Mouse (Mus musculus): ENCODE measurements around the gene Erc2.

Erc2 gene

DNA sequence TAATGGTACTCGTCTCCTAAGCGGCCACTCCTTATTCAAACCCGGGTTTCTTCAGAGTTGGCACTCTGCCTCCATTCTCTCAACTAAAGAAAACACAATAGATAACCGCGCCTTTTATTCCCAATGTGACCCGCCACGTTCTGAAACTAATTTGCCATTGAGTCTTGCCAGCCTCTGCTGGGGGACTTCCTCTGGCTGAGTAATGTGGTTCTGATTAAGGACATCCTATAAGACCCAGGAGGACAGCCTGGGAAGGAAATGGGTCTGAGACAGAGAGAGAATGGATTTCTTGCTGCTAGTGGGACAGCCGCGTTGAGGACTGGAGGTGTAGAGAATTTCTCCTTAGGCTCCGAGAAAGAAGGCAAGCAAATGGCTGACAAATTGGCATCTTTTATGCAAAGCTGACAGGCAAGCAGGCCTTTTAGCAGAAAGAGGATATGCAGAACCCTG is 753.4 kb downstream of the Erc2 start:
- DNase-seq (ENCODE audit: low read depth, low spot score) = no peak

DNA sequence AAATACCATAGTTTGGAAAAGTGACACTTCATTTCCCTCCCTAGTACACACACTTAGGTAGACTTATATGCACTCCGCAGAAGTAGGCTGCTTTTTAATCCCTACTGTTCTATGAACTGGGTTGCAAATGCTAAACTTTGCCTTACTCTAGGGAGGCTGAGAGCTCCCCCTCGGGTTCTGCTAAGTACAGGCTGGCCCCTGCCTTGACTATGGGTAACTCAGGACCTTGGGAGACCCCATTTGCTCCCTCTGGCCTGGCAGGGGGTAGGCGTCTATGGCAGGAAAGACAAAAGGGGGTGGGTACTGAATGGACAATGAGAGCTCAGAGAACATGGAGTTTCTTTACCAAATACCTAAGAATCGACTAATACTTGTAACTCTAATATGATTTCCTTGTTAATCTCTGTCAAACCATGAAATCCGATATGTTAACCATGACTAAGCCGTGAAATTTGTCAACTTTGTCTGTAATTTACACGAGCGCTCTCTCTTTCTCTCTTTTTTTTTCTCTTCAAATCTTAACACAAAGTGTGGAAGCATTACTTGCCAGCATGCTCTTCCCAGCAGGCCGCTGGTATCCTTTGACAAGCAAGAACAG is 754.1 kb downstream of the Erc2 start:
- DNase-seq (ENCODE audit: low read depth, low spot score) = no peak

DNA sequence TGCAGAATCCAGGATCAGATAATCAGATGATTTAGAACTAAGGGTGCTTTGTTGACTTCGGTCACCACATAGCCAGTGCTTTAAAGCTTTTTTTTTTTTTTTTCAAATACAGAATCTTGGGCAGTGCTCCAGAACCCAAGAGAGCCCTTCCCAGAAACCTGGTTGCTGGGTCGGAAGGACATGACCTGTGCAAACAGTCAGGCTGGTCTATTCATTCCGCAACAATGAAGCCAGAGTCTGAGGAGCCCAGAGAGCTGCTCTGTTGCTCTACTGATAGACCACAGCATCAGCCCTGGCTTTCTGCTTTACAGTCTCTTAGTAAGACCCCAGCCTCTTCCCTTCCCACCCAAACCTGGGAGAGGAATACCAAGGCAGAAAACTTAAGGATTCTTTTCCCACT is 755.3 kb downstream of the Erc2 start:
- DNase-seq (ENCODE audit: low read depth, low spot score) = no peak

GRCm38 (mm10) chr14:28380129-28380528 is 757.9 kb downstream of the Erc2 start:
- no peak for DNase-seq (ENCODE audit: low read depth, low spot score)

DNA sequence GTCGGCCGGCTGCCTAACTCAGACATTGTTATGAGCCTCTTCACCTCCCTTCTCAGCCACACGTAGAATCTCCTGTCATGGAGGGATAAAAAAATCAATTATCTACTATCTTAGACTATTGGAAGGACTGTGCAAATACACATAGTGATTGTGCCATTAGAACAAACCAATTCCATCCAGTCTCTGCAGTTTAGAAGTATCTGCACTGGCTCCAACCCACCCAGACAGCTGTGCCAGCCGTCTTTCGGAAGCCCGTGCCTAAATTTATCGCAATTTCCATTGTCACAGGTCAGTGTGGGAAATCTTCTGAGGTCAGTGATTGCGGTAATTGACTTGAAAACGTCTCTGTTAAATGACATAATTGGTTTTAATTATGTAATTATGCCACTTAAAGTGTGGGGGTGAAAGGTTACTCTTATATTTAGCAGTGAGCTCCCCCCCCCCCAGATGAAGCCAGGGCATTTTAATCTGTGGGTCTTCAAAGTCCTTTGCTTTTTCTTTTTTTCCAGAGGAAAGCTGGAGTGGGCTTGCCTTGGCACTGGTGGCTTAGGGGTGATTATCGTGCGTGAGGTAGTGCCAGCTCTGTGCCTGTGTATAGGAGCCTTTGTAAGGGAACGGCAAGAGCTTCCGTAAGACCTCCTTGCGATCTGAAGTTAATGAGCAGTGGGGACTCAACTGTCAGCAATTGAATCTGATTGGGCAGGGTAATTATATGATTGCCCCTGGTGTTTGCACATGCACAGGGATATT is 759.7 kb downstream of the Erc2 start:
- peak; percentile 4 for DNase-seq (ENCODE audit: low read depth, low spot score)

DNA sequence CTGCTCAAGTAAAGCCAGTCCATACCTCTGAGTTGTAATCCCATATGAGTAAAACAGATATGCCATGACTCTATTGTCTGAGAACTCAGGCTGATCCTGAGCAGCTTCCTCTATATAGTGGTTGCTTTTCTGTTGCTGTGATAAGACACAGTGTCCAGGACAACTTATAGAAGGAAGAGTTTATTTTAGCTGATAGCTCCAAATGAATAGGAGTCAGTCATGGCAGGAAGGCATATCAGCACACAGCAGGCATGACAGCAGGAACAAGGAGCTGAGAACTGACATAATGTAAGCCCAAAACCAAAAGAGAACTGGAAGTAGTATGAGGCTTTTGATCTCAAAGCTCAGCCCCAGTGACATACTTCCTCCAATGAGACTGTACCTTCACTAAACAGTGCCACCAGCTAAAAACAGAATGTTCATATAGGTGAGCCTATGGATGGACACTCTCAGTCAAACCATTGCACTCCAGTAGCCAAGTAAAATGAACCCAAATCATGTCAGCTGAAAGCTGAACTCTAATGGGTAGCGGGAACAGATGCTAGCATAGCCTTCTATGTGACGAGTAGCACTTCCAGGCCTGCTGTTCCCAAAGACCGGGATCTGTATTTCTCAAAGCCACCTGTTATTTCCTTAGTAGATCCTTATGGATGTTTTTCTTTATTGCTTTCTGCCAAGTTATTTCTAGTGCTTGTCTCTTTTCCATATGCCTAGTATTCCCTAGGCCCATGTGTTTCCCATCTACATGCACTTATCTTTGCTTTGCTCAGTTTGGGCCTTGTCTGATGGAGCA is 764.8 kb downstream of the Erc2 start:
- DNase-seq (ENCODE audit: low read depth, low spot score) = no peak

- DNase-seq (ENCODE audit: low read depth, low spot score) = no peak
These were observed 776.7 kb downstream of the Erc2 start for GRCm38 (mm10) chr14:28398915-28399314.

- DNase-seq (ENCODE audit: low read depth, low spot score) = no peak
These were observed 777.7 kb downstream of the Erc2 start for GRCm38 (mm10) chr14:28399897-28400296.

- DNase-seq (ENCODE audit: low read depth, low spot score) = no peak
These were observed 783.1 kb downstream of the Erc2 start for GRCm38 (mm10) chr14:28405277-28405840.

DNA sequence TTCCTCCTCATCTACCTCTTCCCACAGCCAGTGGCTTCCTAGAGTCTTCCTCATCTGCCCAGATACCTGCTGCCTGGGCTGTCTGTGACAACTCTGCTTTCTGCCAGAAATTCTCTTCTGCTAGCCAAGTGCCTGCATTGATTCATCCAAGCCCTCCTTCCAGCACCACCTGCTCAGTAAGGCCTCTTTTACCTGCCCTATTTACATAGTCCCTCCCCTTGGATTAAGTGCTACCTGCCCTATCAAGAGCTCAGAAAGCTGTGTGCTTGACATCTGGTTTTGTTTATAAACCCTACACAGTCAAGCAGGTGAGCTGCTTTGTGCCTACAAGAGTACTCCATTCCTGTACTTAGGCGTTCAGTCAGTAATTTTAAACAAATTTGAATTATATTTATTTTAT is 787.2 kb downstream of the Erc2 start:
- DNase-seq (ENCODE audit: low read depth, low spot score) = no peak

DNA sequence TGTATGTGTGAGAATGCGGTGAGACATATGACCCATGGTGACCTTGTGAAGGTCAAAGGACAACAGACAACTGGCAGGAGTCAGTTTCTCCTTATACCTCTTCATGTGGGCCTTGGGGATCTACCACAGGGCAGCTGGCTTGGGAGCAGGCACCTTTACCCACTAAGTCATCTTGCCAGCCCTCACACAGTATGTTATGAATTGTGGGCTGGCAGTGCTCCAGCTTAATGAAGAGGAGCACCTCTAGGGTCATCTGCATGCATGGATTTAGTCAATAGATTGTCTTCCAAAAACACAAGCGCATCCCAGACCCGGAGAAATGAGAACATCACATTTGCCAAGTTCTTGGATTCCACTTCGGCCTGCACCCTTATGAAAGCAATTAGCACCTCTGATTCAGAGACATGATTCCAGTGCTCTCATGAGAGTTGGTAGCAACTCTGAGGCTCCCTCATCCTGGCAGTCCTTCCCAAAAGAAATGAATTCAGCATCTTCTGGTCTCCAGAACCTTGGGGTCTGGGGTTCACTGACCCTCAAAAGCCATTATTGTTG is 787.6 kb downstream of the Erc2 start:
- no peak for DNase-seq (ENCODE audit: low read depth, low spot score)

GRCm38 (mm10) chr14:28410789-28411225 is 788.6 kb downstream of the Erc2 start:
- DNase-seq (ENCODE audit: low read depth, low spot score) = no peak

GRCm38 (mm10) chr14:28412252-28412995 is 790.2 kb downstream of the Erc2 start:
- no peak for DNase-seq (ENCODE audit: low read depth, low spot score)

GRCm38 (mm10) chr14:28413516-28413915 is 791.3 kb downstream of the Erc2 start:
- no peak for DNase-seq (ENCODE audit: low read depth, low spot score)

GRCm38 (mm10) chr14:28417019-28417418 is 794.8 kb downstream of the Erc2 start:
- DNase-seq (ENCODE audit: low read depth, low spot score) = no peak

DNA sequence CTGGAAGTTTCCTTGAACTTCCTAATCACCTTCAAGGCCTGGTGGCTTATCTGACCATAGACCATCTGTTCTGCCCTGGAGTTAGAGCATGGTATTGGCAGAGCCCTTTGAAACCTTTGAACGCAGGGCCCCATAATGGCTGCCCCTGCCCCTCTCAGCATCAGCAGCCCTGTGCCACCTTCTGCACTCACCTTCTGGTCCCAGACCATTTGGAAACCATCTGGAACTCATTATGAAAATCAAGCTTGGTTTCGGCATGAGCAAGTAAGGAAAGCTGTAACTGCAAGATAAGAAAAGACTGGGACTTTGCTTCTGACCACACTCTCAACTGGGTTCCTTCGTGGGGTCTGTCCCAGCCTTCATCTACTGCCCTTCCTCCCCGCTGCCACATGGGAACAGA is 796.3 kb downstream of the Erc2 start:
- DNase-seq (ENCODE audit: low read depth, low spot score) = no peak

DNA sequence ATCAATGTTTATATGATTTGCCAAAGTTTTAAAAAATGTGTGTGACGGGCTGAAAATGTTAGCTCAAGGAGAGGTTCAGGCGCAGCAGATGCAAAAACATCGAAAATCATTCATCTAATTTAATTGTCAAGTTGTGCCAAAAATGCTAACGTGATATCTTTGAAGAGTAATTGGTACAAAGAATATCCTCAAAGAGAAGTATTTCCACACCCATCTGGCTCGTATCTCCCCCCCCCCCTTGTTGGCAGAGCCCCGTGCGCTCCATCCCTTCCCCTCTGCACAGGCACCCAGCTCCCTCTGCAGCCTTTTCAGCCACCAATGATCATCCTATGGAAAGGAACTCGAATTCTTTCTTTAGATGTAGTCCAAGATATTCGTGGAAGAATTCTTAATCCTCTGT is 797.0 kb downstream of the Erc2 start:
- no peak for DNase-seq (ENCODE audit: low read depth, low spot score)

GRCm38 (mm10) chr14:28420596-28420995 is 798.4 kb downstream of the Erc2 start:
- DNase-seq (ENCODE audit: low read depth, low spot score) = no peak

GRCm38 (mm10) chr14:28426610-28427009 is 804.4 kb downstream of the Erc2 start:
- no peak for DNase-seq (ENCODE audit: low read depth, low spot score)

- no peak for DNase-seq (ENCODE audit: low read depth, low spot score)
These were observed 809.6 kb downstream of the Erc2 start for GRCm38 (mm10) chr14:28431703-28432309.

DNA sequence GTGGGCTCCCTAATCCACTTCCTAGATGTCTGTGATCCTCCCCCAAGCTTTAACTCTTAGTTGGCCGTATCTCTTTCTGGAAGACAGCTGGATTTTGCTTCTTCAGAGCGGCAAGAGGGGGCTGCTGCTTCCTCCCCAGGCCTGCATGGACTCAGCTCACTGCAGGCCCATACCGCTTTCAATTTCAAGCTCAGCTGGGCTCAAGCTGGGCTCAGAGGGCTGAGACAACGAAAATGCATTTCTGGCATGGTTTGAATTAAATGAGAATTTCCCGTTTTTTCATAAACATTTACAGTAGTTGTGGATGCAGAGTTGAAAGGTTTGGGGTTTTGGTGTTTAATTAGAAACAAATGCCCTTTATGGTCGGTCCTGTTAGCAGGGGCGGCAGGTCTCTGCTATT is 812.8 kb downstream of the Erc2 start:
- no peak for DNase-seq (ENCODE audit: low read depth, low spot score)

Measured in retina, postnatal 7 days (tissue).